In genomic region chr8:115466553-115466952, GRCm38 (mm10) we compare ENCODE assay signal across 8 mouse cellular contexts.
DNase-seq lines count a peak whose midpoint lies in the region; ATAC-seq and TF ChIP-seq lines count a peak whose summit lies in the region.

No protein-coding gene starts in this region.

- H3K27me3 ChIP-seq in kidney, embryonic 14.5 days (ENCODE audit: control insufficient read depth, insufficient read depth, low read length) = peaks cover 6% of the 10 kb centered on the region; the same call in 1 of the 2 replicates
- H3K27me3 ChIP-seq in forebrain, embryonic 14.5 days (replicated peaks; ENCODE audit: control insufficient read depth, insufficient read depth, low read length) = no peaks in the 10 kb centered on the region
- H3K27me3 ChIP-seq in limb, embryonic 14.5 days (ENCODE audit: control insufficient read depth, insufficient read depth, low read length) = no peaks in the 10 kb centered on the region
- H3K27me3 ChIP-seq in intestine, embryonic 15.5 days (replicated peaks) = 0 out of 2 replicates have a peak, but pooled peaks cover 2% of the 10 kb centered on the region

- DNase-seq in cerebellum, adult 9-10 months = no peak
- peak; percentile 26 for DNase-seq in kidney, adult 18-20 months
- DNase-seq in forebrain, embryonic 14.5 days (ENCODE audit: low spot score) = peak; percentile 90
- DNase-seq in limb, embryonic 14.5 days (ENCODE audit: low spot score) = peak; percentile 22
- DNase-seq in spleen, postnatal 14 days (ENCODE audit: low spot score in 2 of 2) = no peak

- TF ChIP-seq POLR2A in limb, embryonic 14.5 days (IDR thresholded peaks at IDR 0.05; ENCODE audit: borderline replicate concordance, extremely low read depth, insufficient read depth, insufficient read length) = no peak

- no peak overlapping the region for H3K9ac ChIP-seq in kidney, embryonic 14.5 days (ENCODE audit: low read depth, low read length)
- H3K9ac ChIP-seq in forebrain, embryonic 14.5 days (ENCODE audit: low read length) = no peak overlapping the region
- H3K9ac ChIP-seq in limb, embryonic 14.5 days (ENCODE audit: low read depth, low read length, severe bottlenecking) = no peak overlapping the region
- no peak overlapping the region for H3K9ac ChIP-seq in intestine, embryonic 15.5 days

- no peaks in the 10 kb centered on the region for H3K9me3 ChIP-seq in kidney, embryonic 14.5 days (ENCODE audit: control insufficient read depth, low read length)
- H3K9me3 ChIP-seq in forebrain, embryonic 14.5 days (replicated peaks; ENCODE audit: control insufficient read depth, low read length) = no peaks in the 10 kb centered on the region
- no peaks in the 10 kb centered on the region for H3K9me3 ChIP-seq in limb, embryonic 14.5 days (ENCODE audit: control insufficient read depth, low read length)
- H3K9me3 ChIP-seq in intestine, embryonic 15.5 days = no peaks in the 10 kb centered on the region

- no peaks in the 10 kb centered on the region for H3K36me3 ChIP-seq in kidney, embryonic 14.5 days (ENCODE audit: control insufficient read depth, insufficient read depth, low read length)
- H3K36me3 ChIP-seq in forebrain, embryonic 14.5 days (ENCODE audit: control insufficient read depth, insufficient read depth, low read length) = no peaks in the 10 kb centered on the region
- H3K36me3 ChIP-seq in limb, embryonic 14.5 days (ENCODE audit: control insufficient read depth, insufficient read depth, low read length) = no peaks in the 10 kb centered on the region
- H3K36me3 ChIP-seq in intestine, embryonic 15.5 days = no peaks in the 10 kb centered on the region

- H3K4me2 ChIP-seq in kidney, embryonic 14.5 days (replicated peaks; ENCODE audit: low read depth, low read length) = no peak overlapping the region
- 0 out of 2 replicates have a peak overlapping the region, but pooled peaks have one; percentile 2 for H3K4me2 ChIP-seq in forebrain, embryonic 14.5 days (ENCODE audit: low read length)
- no peak overlapping the region; the same call in 1 of the 2 replicates for H3K4me2 ChIP-seq in limb, embryonic 14.5 days (replicated peaks; ENCODE audit: low read depth, low read length, severe bottlenecking)
- no peak overlapping the region for H3K4me2 ChIP-seq in intestine, embryonic 15.5 days (replicated peaks)

- ATAC-seq in cerebellum, adult (ENCODE audit: insufficient number of reproducible peaks, low FRiP score, low TSS enrichment) = peak; percentile 15; the same call in 1 of the 2 replicates
- no peak for ATAC-seq in kidney, embryonic 14.5 days (ENCODE audit: low FRiP score, low TSS enrichment)
- peak; percentile 84 for ATAC-seq in forebrain, embryonic 14.5 days
- no peak for ATAC-seq in limb, embryonic 14.5 days (ENCODE audit: low FRiP score, low read depth)
- ATAC-seq in intestine, embryonic 15.5 days = no peak

- no peak overlapping the region for H3K27ac ChIP-seq in kidney, embryonic 14.5 days (ENCODE audit: low read depth, low read length)
- H3K27ac ChIP-seq in forebrain, embryonic 14.5 days (ENCODE audit: low read depth, low read length) = no peak overlapping the region
- H3K27ac ChIP-seq in limb, embryonic 14.5 days (replicated peaks; ENCODE audit: low read depth, low read length) = no peak overlapping the region
- H3K27ac ChIP-seq in intestine, embryonic 15.5 days = no peak overlapping the region

- H3K4me1 ChIP-seq in kidney, embryonic 14.5 days (ENCODE audit: control insufficient read depth, insufficient read depth, low read length) = no peaks in the 10 kb centered on the region
- H3K4me1 ChIP-seq in forebrain, embryonic 14.5 days (ENCODE audit: control insufficient read depth, insufficient read depth, low read length) = peaks cover 4% of the 10 kb centered on the region
- H3K4me1 ChIP-seq in limb, embryonic 14.5 days (ENCODE audit: control insufficient read depth, insufficient read depth, low read length) = peaks cover 3% of the 10 kb centered on the region; the same call in 1 of the 2 replicates
- H3K4me1 ChIP-seq in intestine, embryonic 15.5 days (replicated peaks) = peaks cover 7% of the 10 kb centered on the region; the same call in 1 of the 2 replicates

- WGBS in kidney, embryonic 14.5 days = 23% methylated on average over 9 of the region's 9 CpGs
- WGBS in forebrain, embryonic 14.5 days = 3% methylated on average over 9 of the region's 9 CpGs
- 16% methylated on average over 9 of the region's 9 CpGs for WGBS in limb, embryonic 14.5 days
- WGBS in intestine, embryonic 15.5 days = 46% methylated on average over 9 of the region's 9 CpGs

- no peak overlapping the region for H3K4me3 ChIP-seq in kidney, embryonic 14.5 days (ENCODE audit: low read length)
- no peak overlapping the region for H3K4me3 ChIP-seq in forebrain, embryonic 14.5 days (ENCODE audit: low read depth, low read length)
- no peak overlapping the region for H3K4me3 ChIP-seq in limb, embryonic 14.5 days (replicated peaks; ENCODE audit: low read length)
- H3K4me3 ChIP-seq in intestine, embryonic 15.5 days (replicated peaks) = no peak overlapping the region

Comparison
In these comparisons a context has a peak if more than half of its experiments do, and no peak if none do; other contexts are left out.
1. ATAC-seq: peak in cerebellum, adult (single experiment) and forebrain, embryonic 14.5 days (single experiment); none in kidney, embryonic 14.5 days (single experiment), limb, embryonic 14.5 days (single experiment) and intestine, embryonic 15.5 days (single experiment).
2. DNase-seq: peak in kidney, adult 18-20 months (single experiment), forebrain, embryonic 14.5 days (single experiment) and limb, embryonic 14.5 days (single experiment); none in cerebellum, adult 9-10 months (single experiment) and spleen, postnatal 14 days (0 of 2).